Mouse (Mus musculus): ENCODE results near the gene Dbnl. TPM values are rescaled to one million over a fixed set of nuclear protein-coding genes. Genes with fewer than 3 reads are reported as not detected.

Gene Dbnl
- polyA plus RNA-seq, 1 experiment from 2014 or later, result 82.7 TPM

- Histone ChIP-seq H3K4me1 (replicated peaks; ENCODE audit: insufficient read depth, low read length) (0 out of 2 replicates have a peak, but pooled peaks cover 3% of the 10 kb centered on the region), H3K4me3 (replicated peaks; ENCODE audit: low read depth, low read length) (no peak overlapping the region), H3K36me3 (ENCODE audit: insufficient read depth, low read length) (peaks cover 42% of the 10 kb centered on the region), H3K9ac (ENCODE audit: low read depth, low read length) (no peak overlapping the region), H3K27me3 (ENCODE audit: insufficient read depth, low read length) (no peaks in the 10 kb centered on the region), H3K4me2 (ENCODE audit: low read length) (no peak overlapping the region), H3K9me3 (replicated peaks; ENCODE audit: low read length) (no peaks in the 10 kb centered on the region), H3K27ac (no peak overlapping the region)
- 75% methylated on average over 17 of the region's 17 CpGs for WGBS
- no peak for TF ChIP-seq CTCF (IDR thresholded peaks at IDR 0.05; ENCODE audit: low read depth)
- no peak for DNase-seq (ENCODE audit: low spot score)
- ATAC-seq (replicated peaks; ENCODE audit: low FRiP score, low read depth), result no peak
Measured at GRCm38 (mm10) chr11:5799621-5800490, 11.6 kb downstream of the Dbnl start.

DNA sequence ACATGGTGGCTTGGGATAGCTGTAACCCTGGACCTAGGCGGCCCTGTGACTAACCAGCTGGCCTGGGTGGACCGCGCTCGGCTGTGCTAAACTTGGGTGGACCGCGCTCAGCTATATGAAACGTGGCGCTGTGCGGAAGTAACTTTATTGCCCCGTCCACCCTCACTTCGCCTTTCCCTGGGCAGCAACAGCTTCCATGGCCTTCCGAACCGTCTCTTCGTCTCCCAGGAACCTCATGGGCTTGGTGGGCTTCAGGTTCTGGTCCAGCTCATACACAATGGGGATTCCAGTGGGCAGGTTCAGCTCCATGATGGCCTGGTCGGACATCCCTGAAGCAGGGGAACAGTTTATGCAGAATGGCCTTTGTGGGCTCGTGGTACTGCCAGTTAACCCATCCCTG lies 13.2 kb downstream of the Dbnl start:
- Histone ChIP-seq H3K4me2 (ENCODE audit: low read length) (no peak overlapping the region), H3K27ac (no peak overlapping the region), H3K27me3 (ENCODE audit: insufficient read depth, low read length) (no peaks in the 10 kb centered on the region), H3K4me3 (replicated peaks; ENCODE audit: low read depth, low read length) (no peak overlapping the region), H3K9ac (ENCODE audit: low read depth, low read length) (no peak overlapping the region), H3K4me1 (replicated peaks; ENCODE audit: insufficient read depth, low read length) (0 out of 2 replicates have a peak, but pooled peaks cover 3% of the 10 kb centered on the region), H3K9me3 (replicated peaks; ENCODE audit: low read length) (no peaks in the 10 kb centered on the region), H3K36me3 (ENCODE audit: insufficient read depth, low read length) (peaks cover 27% of the 10 kb centered on the region)
- no peak for ATAC-seq (replicated peaks; ENCODE audit: low FRiP score, low read depth)
- no peak for TF ChIP-seq CTCF (IDR thresholded peaks at IDR 0.05; ENCODE audit: low read depth)
- DNase-seq (ENCODE audit: low spot score), result no peak
- 95% methylated on average over 16 of the region's 16 CpGs for WGBS

GRCm38 (mm10) chr11:5802005-5802404 lies 13.7 kb downstream of the Dbnl start:
- ATAC-seq (replicated peaks; ENCODE audit: low FRiP score, low read depth) (no peak), DNase-seq (ENCODE audit: low spot score) (no peak)
- Histone ChIP-seq H3K9me3 (replicated peaks; ENCODE audit: low read length) (no peaks in the 10 kb centered on the region), H3K27ac (no peak overlapping the region), H3K4me1 (replicated peaks; ENCODE audit: insufficient read depth, low read length) (0 out of 2 replicates have a peak, but pooled peaks cover 3% of the 10 kb centered on the region), H3K36me3 (ENCODE audit: insufficient read depth, low read length) (peaks cover 22% of the 10 kb centered on the region), H3K4me3 (replicated peaks; ENCODE audit: low read depth, low read length) (no peak overlapping the region), H3K4me2 (ENCODE audit: low read length) (no peak overlapping the region), H3K27me3 (ENCODE audit: insufficient read depth, low read length) (no peaks in the 10 kb centered on the region), H3K9ac (ENCODE audit: low read depth, low read length) (no peak overlapping the region)
- WGBS, result 63% methylated on average over 12 of the region's 12 CpGs
- TF ChIP-seq CTCF (IDR thresholded peaks at IDR 0.05; ENCODE audit: low read depth), result no peak

DNA sequence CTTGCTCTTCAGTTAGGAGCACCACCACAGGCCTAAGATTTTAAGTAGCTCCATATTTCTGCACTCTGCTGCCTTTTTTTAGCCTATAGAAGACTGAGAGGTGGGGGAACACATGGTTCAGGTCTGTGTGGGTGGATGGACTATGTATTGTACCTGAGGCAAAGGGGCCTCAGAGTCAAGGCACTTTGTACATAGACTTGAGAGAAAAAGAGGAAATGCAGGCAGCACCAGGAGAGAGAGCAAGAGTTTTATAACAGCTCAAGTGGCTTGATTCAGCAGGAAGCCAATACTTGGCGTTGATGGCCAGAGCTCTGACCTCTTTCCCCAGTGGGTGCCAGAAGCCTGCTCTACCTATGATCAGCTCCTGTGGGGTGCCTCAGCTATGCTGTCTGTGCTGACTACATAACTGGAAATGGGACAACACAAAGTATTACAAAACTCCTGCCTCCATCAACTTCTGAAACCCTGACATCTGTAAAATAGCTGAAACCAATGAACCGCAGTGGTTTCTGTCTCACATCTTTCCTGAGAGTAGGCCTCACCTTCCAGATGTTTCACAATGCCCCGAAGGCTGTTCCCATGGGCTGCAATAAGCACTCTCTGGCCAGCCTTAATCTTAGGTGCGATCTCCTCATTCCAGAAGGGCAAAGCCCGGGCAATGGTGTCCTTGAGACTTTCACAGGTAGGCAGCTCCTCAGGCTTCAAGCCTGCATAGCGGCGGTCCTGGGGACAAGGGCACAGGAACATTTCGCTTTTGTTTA lies 14.3 kb downstream of the Dbnl start:
- Histone ChIP-seq H3K4me2 (ENCODE audit: low read length) (no peak overlapping the region), H3K4me1 (replicated peaks; ENCODE audit: insufficient read depth, low read length) (0 out of 2 replicates have a peak, but pooled peaks cover 3% of the 10 kb centered on the region), H3K36me3 (ENCODE audit: insufficient read depth, low read length) (peaks cover 19% of the 10 kb centered on the region), H3K27ac (no peak overlapping the region), H3K4me3 (replicated peaks; ENCODE audit: low read depth, low read length) (no peak overlapping the region), H3K27me3 (ENCODE audit: insufficient read depth, low read length) (no peaks in the 10 kb centered on the region), H3K9me3 (replicated peaks; ENCODE audit: low read length) (no peaks in the 10 kb centered on the region), H3K9ac (ENCODE audit: low read depth, low read length) (no peak overlapping the region)
- TF ChIP-seq CTCF (IDR thresholded peaks at IDR 0.05; ENCODE audit: low read depth), result no peak
- DNase-seq (ENCODE audit: low spot score) (no peak), ATAC-seq (replicated peaks; ENCODE audit: low FRiP score, low read depth) (0 out of 2 replicates have a peak, but pooled peaks have one; percentile 43)
- WGBS, result 59% methylated on average over 8 of the region's 8 CpGs

DNA sequence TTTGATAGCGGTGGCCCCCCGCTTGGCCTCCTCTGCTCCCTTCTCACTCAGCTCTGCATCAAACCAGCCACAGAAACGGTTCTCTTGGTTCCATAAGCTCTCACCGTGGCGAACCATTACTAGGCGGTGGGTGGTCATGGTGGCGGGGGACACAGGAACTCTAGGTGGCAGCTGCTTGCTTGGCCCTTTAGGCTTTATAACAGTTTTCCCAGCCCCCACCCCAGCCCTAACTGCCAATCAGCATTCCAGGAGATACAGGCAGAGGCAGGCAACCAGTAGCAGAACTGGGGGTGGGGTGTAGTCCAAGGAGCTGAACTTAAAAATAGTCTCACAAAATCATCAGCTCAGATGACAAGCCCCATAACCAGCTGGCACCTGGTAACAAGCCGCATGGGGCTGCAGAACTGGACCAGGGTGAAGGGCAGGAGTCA lies 15.3 kb downstream of the Dbnl start, which contains the start of gene Pgam2:
Gene Pgam2 (minus strand): TSS at position 183 of the 431 bp plus-strand sequence.
- Histone ChIP-seq H3K27ac (0 out of 2 replicates have a peak within 1 kb of the TSS, but pooled peaks have one; percentile 15), H3K9ac (ENCODE audit: low read depth, low read length) (no peak within 1 kb of the TSS), H3K27me3 (ENCODE audit: insufficient read depth, low read length) (no peaks in the 10 kb centered on the region), H3K4me3 (replicated peaks; ENCODE audit: low read depth, low read length) (no peak within 1 kb of the TSS), H3K36me3 (ENCODE audit: insufficient read depth, low read length) (peaks cover 15% of the 10 kb centered on the region), H3K9me3 (replicated peaks; ENCODE audit: low read length) (no peaks in the 10 kb centered on the region), H3K4me2 (ENCODE audit: low read length) (no peak within 1 kb of the TSS), H3K4me1 (replicated peaks; ENCODE audit: insufficient read depth, low read length) (0 out of 2 replicates have a peak, but pooled peaks cover 3% of the 10 kb centered on the region)
- 62% methylated on average over 8 of the region's 8 CpGs for WGBS
- TF ChIP-seq CTCF (IDR thresholded peaks at IDR 0.05; ENCODE audit: low read depth), result no peak
- ATAC-seq (replicated peaks; ENCODE audit: low FRiP score, low read depth) (peak; percentile 22; the same call in 1 of the 2 replicates), DNase-seq (ENCODE audit: low spot score) (no peak)

GRCm38 (mm10) chr11:5804174-5804573 lies 15.9 kb downstream of the Dbnl start:
- no peak for DNase-seq (ENCODE audit: low spot score)
- H3K9me3 ChIP-seq (replicated peaks; ENCODE audit: low read length), result no peaks in the 10 kb centered on the region
- H3K9ac ChIP-seq (ENCODE audit: low read depth, low read length), result no peak overlapping the region
- no peaks in the 10 kb centered on the region for H3K27me3 ChIP-seq (ENCODE audit: insufficient read depth, low read length)
- no peak overlapping the region for H3K27ac ChIP-seq
- peaks cover 11% of the 10 kb centered on the region for H3K36me3 ChIP-seq (ENCODE audit: insufficient read depth, low read length)
- no peak overlapping the region for H3K4me3 ChIP-seq (replicated peaks; ENCODE audit: low read depth, low read length)
- 76% methylated on average over 5 of the region's 5 CpGs for WGBS
- no peak overlapping the region for H3K4me2 ChIP-seq (ENCODE audit: low read length)
- no peak for TF ChIP-seq CTCF (IDR thresholded peaks at IDR 0.05; ENCODE audit: low read depth)
- ATAC-seq (replicated peaks; ENCODE audit: low FRiP score, low read depth), result no peak
- 0 out of 2 replicates have a peak, but pooled peaks cover 3% of the 10 kb centered on the region for H3K4me1 ChIP-seq (replicated peaks; ENCODE audit: insufficient read depth, low read length)
